Mouse (Mus musculus) lung, embryonic 14.5 days (tissue): ENCODE measurements at regions not wholly inside any gene's neighbourhood (a gene's known extent, or its start where the extent isn't known, plus 50 kb on each side); places are given as distances from the start of the nearest gene placed in this dataset.

Source experiments
- ATAC-seq: fragments of 200-750 bp; cut with Nextera tagmentation; 2 replicates; pipeline ENCODE4 v1.8.0; 2017; ENCODE audit warnings: mild to moderate bottlenecking, moderate TSS enrichment, moderate library complexity; ENCODE audit not compliant: insufficient read depth
- DNase-seq: peaks from one replicate; pipeline ENCODE4 v3.0.0-alpha.2; 2015
- H3K27ac ChIP-seq: fragments of 300-500 bp; sonication (generic); 2 replicates; pipeline ENCODE4 v1.5.1; 2014; ENCODE audit warnings: low read depth, mild to moderate bottlenecking, moderate library complexity
- H3K27me3 ChIP-seq: fragments of 300-500 bp; sonication (generic); 2 replicates; pipeline ENCODE4 v1.6.1; 2014; ENCODE audit warnings: low read length, control low read depth; ENCODE audit not compliant: insufficient read depth
- H3K36me3 ChIP-seq: fragments of 300-500 bp; sonication (generic); 2 replicates; pipeline ENCODE4 v1.6.1; 2014; ENCODE audit warnings: control low read depth; ENCODE audit not compliant: insufficient read depth
- H3K4me1 ChIP-seq: fragments of 300-500 bp; sonication (generic); 2 replicates; pipeline ENCODE4 v1.6.1; 2014; ENCODE audit warnings: antibody characterized with exemption, control low read depth; ENCODE audit not compliant: insufficient read depth
- H3K4me2 ChIP-seq: fragments of 300-500 bp; sonication (generic); 2 replicates; pipeline ENCODE4 v1.6.1; 2014; ENCODE audit warnings: mild to moderate bottlenecking
- H3K4me3 ChIP-seq: fragments of 300-500 bp; sonication (generic); 2 replicates; pipeline ENCODE4 v1.5.1; 2014; ENCODE audit warnings: low read depth, low read length
- H3K9ac ChIP-seq: fragments of 300-500 bp; sonication (generic); 2 replicates; pipeline ENCODE4 v1.6.1; 2014
- H3K9me3 ChIP-seq: fragments of 300-500 bp; sonication (generic); 2 replicates; pipeline ENCODE4 v1.6.1; 2016; ENCODE audit warnings: low read depth, low read length, control low read depth
- CTCF ChIP-seq: IDR thresholded peaks from 2 replicates; pipeline ENCODE4 v1.5.1; 2016; ENCODE audit warnings: antibody characterized with exemption, low read depth
- WGBS: fragments of 180-500 bp; shearing (Covaris S2); extraction: QIAGEN DNeasy Blood & Tissue Kit; methylation state at CpG from one replicate; pipeline ENCODE4 v1.1.7; 2014; 5-methylcytosine and 5-hydroxymethylcytosine counted together

GRCm38 (mm10) chr10:100170836-100171235, 155.4 kb downstream of the Kitl start:
- H3K9ac ChIP-seq = no peak overlapping the region
- DNase-seq = peak; percentile 73
- H3K4me1 ChIP-seq = no peaks in the 10 kb centered on the region
- H3K4me2 ChIP-seq = no peak overlapping the region
- ATAC-seq = no peak
- H3K36me3 ChIP-seq = no peaks in the 10 kb centered on the region
- TF ChIP-seq CTCF = peak; percentile 62
- no peak overlapping the region for H3K27ac ChIP-seq
- H3K4me3 ChIP-seq = no peak overlapping the region
- no peaks in the 10 kb centered on the region for H3K9me3 ChIP-seq
- H3K27me3 ChIP-seq = no peaks in the 10 kb centered on the region

GRCm38 (mm10) chr10:100197673-100198072, 137.8 kb upstream of the Gm4301 start:
- Histone ChIP-seq H3K9me3 (no peaks in the 10 kb centered on the region), H3K4me3 (no peak overlapping the region), H3K4me2 (no peak overlapping the region), H3K36me3 (no peaks in the 10 kb centered on the region), H3K27me3 (no peaks in the 10 kb centered on the region), H3K9ac (no peak overlapping the region), H3K4me1 (no peaks in the 10 kb centered on the region), H3K27ac (no peak overlapping the region)
- TF ChIP-seq CTCF = no peak
- ATAC-seq (no peak), DNase-seq (no peak)

DNA sequence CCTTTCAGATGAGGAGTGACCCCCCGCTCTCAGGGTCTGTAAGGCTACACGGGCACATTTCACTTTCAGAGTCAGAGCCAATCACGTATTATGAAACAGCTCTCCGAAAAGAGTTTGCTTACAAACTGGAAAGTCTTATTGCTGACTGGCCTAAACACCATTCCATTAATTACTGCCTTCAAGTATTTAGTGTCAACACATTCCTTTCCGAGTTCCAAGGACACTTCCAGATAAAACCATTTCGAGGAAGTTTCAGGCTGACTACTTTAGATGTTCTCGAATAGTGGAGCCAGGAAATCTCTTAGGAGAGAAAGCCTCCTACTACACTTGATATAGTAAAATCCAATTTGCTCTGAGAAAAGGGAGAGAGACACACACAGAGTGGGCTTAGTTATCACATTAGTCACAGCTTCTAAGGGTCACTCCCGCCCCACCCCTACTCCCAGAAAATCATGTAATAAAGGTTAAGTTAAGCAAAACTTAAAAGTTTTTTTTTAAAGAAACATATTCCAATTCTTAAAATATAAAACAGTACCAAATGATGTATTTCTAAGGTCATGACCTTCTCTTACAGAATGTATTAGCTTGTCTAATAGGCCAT, 136.3 kb upstream of the Gm4301 start:
- Histone ChIP-seq H3K9ac (no peak overlapping the region), H3K4me2 (no peak overlapping the region), H3K4me3 (no peak overlapping the region), H3K4me1 (no peaks in the 10 kb centered on the region), H3K27me3 (no peaks in the 10 kb centered on the region), H3K36me3 (no peaks in the 10 kb centered on the region), H3K27ac (no peak overlapping the region), H3K9me3 (no peaks in the 10 kb centered on the region)
- peak; percentile 8 for DNase-seq
- no peak for ATAC-seq
- TF ChIP-seq CTCF = no peak
- 49% methylated on average over 8 of the region's 8 CpGs for WGBS

- H3K4me1 ChIP-seq = no peaks in the 10 kb centered on the region
- DNase-seq = peak; percentile 13
- H3K9ac ChIP-seq = no peak overlapping the region
- TF ChIP-seq CTCF = no peak
- ATAC-seq = no peak
- H3K36me3 ChIP-seq = no peaks in the 10 kb centered on the region
- no peak overlapping the region for H3K4me2 ChIP-seq
- H3K9me3 ChIP-seq = no peaks in the 10 kb centered on the region
- H3K4me3 ChIP-seq = no peak overlapping the region
- WGBS = 19% methylated on average over 8 of the region's 8 CpGs
- H3K27ac ChIP-seq = no peak overlapping the region
- H3K27me3 ChIP-seq = no peaks in the 10 kb centered on the region
Measured at GRCm38 (mm10) chr10:100200431-100200830, 135.0 kb upstream of the Gm4301 start.

DNA sequence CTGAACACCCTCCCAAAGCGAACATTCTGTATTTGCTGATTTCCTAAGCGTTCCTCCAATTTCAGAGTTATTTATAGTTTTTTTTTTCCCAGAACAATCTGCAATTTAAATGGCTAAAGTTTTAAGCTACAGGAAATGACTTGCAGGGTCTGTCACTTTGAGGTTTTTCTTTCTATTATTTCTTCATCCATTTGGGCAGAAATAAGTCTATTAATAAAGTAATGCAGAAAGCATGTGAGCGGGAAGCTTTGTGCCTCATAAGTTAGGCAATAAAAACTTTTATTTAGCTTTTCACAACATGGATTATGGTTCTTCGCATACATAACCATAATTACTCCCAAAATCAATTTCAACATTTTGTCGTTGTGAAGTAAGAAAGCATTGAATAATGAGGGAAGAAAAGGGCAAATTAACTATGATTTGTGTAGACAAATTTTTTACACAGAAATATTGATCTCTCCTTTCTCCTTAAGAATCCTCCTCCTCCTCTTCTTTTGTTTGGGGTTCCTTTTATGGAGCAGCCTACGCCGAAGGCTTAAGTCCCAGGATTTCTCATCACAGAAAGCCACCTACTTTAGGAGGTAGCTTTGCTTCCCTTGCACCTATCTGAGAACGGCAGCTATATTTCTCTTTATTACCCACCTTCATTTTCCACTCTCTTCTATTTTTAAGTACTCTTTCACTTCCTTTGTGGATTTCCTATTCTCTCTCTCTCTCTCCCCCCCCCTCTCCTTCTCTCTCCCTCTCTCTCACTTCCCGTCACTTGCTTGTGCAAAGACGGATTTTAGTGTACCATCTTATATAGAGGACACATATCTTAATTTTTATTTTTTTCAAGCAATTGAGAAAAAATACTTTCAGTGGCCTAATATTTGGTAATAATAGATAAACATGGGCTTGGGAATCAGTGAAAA, 128.6 kb upstream of the Gm4301 start:
- no peak for DNase-seq
- 80% methylated on average over 10 of the region's 10 CpGs for WGBS
- TF ChIP-seq CTCF = no peak

GRCm38 (mm10) chr10:100210684-100211083, 124.8 kb upstream of the Gm4301 start:
- no peak overlapping the region for H3K4me2 ChIP-seq
- no peak overlapping the region for H3K4me3 ChIP-seq
- H3K27me3 ChIP-seq = no peaks in the 10 kb centered on the region
- H3K27ac ChIP-seq = no peak overlapping the region
- WGBS = 39% methylated on average over 7 of the region's 7 CpGs
- no peak for ATAC-seq
- DNase-seq = peak; percentile 35
- H3K9ac ChIP-seq = no peak overlapping the region
- no peaks in the 10 kb centered on the region for H3K9me3 ChIP-seq
- H3K36me3 ChIP-seq = no peaks in the 10 kb centered on the region
- H3K4me1 ChIP-seq = no peaks in the 10 kb centered on the region
- TF ChIP-seq CTCF = no peak

More for the DNA sequence above, 128.6 kb upstream of the Gm4301 start:
- Histone ChIP-seq H3K27ac (no peak overlapping the region), H3K36me3 (no peaks in the 10 kb centered on the region), H3K9ac (no peak overlapping the region), H3K4me2 (no peak overlapping the region), H3K4me3 (no peak overlapping the region), H3K9me3 (no peaks in the 10 kb centered on the region), H3K27me3 (no peaks in the 10 kb centered on the region), H3K4me1 (no peaks in the 10 kb centered on the region)
- ATAC-seq = no peak

- Histone ChIP-seq H3K4me3 (no peak overlapping the region), H3K36me3 (no peaks in the 10 kb centered on the region), H3K27ac (no peak overlapping the region), H3K9ac (no peak overlapping the region), H3K4me1 (no peaks in the 10 kb centered on the region), H3K4me2 (no peak overlapping the region), H3K27me3 (no peaks in the 10 kb centered on the region), H3K9me3 (no peaks in the 10 kb centered on the region)
- ATAC-seq (peak; percentile 66), DNase-seq (peak; percentile 75)
- WGBS = 42% methylated on average over 3 of the region's 3 CpGs
- TF ChIP-seq CTCF = no peak
Measured at GRCm38 (mm10) chr10:100224459-100225097, 110.9 kb upstream of the Gm4301 start.
